Mouse (Mus musculus) heart, postnatal 4 days (tissue): ENCODE measurements around the gene Igsf3. TPM values are rescaled to one million over a fixed set of nuclear protein-coding genes. Genes with fewer than 3 reads are reported as not detected.
"Not testable (repeated sequence)": the region's sequence is repeated elsewhere in the genome, so short reads cannot be mapped to it uniquely, and the experiment has no call there.

ENCODE experiments used
- DNase-seq: peaks from one replicate; pipeline ENCODE4 v3.0.0; 2021
- total RNA-seq, 2 experiments: library from RNA; stranded (reverse); gene quantifications; 2 replicates each; pipeline ENCODE4 v1.2.3; 2021

Igsf3 gene
- total RNA-seq, 2 experiments from 2014 or later, result 26.9 to 29.8 TPM

GRCm38 (mm10) chr3:101406097-101406496 lies 29.2 kb downstream of the Igsf3 start:
- no peak for DNase-seq

DNA sequence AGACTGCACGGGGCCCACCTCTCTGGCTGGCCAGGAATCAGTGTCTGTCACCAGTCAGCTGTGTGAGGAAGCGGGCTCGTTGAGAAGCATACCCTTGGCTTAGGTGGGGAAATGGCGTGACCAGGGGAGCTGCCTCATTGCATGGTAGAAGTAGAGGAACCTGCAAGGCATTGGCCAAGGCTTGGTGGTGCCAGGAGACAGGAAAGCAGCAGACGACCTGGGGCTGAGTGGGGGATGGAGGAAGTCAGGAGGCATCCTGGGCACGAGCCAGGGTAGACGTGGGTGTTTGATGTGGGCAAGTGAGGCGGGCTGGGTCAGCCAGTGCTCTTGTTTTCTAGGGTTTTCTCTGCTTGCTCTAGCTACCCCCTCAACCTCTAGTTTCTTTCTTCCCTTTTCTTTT lies 30.7 kb downstream of the Igsf3 start:
- no peak for DNase-seq

GRCm38 (mm10) chr3:101408953-101409750 lies 32.3 kb downstream of the Igsf3 start:
- no peak for DNase-seq

DNA sequence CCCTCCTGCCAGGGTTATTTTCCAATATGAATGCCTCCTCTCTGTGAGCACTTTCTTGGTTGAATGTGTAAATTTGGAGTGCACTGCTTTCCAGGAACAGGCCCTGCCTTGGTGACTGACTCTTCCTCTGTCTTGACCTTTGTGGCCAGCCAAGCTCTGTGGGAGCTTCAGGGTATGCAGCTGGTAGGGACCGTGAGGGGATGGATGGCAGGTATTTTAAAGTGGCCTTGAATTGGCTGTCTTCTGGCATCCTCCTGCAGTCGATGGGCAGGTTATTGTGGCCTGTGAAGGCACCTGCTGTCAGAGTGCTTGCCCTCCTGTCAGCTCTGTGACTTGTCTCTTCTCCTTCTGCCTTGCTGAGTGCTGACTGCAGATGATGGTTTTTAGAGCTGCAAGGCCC lies 33.3 kb downstream of the Igsf3 start:
- no peak for DNase-seq

- no peak for DNase-seq
Observed at GRCm38 (mm10) chr3:101410745-101411144, 33.9 kb downstream of the Igsf3 start.

GRCm38 (mm10) chr3:101411626-101412025 lies 34.7 kb downstream of the Igsf3 start:
- DNase-seq, result no peak

DNA sequence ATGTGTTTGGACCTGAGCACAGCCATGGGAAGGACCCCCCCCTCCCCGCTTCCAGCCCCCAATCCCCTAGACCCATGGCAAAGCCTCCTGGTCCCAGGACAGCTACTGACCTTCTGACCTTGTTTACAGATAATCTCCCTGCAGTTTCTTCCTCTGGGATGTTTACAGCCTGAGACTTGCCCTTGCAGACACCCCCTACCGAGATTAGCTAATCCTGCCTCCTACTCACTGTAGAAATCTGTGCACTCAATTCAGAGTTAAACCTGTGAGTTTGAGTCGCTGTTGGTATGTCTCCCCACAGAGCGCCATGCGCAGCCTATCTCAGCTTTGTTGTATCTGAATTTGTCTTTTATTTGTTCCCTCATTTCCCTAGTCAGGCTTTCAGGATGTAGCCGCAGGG lies 35.2 kb downstream of the Igsf3 start:
- DNase-seq, result no peak

DNA sequence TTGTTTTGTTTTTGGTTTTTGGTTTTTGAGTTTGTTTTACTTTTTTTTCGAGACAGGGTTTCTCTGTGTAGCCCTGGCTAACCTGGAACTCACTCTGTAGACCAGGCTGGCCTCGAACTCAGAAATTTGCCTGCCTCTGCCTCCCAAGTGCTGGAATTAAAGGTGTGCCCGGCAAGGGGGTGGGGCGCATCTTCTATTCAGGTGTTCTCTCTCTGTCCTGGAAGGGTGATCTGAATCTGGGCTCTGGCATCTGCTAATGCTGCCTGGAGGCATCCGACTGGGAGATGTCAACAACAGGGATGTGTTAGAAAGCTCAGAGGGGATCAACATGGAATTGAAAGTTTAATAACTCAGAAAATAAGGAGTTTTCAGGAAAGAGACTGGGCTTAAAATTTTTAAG lies 36.1 kb downstream of the Igsf3 start:
- DNase-seq, result not testable (repeated sequence)

DNA sequence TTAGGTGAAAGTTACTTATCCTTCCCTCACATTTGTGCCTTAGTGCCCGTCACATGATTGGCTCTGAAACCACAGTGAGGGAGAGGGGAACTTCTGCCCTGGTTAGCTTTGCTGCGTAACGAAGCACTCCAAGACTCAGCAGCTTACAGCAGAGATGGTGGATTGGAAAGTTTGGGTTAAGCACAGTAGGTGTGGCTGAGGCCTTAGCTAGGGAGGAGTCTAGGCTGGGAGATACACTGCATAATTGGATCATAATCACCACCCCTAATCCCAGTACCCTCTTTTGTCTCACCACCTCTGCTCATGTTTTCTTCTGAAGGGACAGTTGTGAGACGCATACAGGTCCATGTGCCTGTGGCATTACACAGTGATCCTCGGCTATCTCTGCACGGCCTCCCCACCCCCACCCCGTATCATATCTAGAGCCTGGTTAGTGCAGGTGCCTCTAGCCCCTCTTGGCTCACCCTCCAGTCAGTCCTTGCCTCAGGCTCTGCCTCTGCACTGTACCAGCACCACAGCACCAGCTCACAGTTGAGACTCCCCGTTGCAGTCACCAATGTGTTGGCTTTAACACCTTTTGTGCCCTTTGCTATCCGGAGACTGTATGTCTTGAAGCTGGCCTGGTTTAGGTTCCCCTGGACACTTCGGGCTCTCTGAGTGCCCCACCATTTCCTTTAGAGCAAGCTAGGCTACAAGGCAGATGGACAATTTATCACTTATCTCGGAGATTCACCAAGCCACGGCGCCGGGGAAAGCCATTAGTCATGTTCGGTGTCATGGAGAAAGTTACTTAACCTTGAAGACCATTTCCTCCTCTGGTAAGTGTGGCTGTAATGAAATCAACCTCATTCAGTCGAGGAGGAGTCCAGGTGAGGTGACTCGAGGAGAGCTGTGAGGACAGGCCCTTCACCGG lies 42.1 kb downstream of the Igsf3 start:
- no peak for DNase-seq

DNA sequence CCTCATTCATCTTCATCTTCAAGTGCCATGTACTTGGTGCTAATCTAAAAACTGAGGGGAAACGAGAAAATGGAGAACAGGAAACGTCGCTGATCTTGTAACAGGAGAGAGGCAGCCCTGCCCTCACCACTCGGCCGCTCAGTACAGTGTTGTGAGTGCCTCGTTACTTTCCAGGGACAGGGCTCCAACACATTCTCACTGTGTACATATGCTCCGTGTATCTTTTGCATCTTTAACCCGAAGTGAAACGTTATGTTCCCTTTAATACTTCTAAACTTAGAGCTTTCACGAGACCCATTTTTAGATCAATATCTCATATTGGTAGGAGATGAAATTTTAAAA lies 42.7 kb downstream of the Igsf3 start:
- DNase-seq, result no peak

GRCm38 (mm10) chr3:101423188-101423587 lies 46.3 kb downstream of the Igsf3 start:
- no peak for DNase-seq

- DNase-seq, result no peak
Observed at GRCm38 (mm10) chr3:101424295-101424885, 47.5 kb downstream of the Igsf3 start.

DNA sequence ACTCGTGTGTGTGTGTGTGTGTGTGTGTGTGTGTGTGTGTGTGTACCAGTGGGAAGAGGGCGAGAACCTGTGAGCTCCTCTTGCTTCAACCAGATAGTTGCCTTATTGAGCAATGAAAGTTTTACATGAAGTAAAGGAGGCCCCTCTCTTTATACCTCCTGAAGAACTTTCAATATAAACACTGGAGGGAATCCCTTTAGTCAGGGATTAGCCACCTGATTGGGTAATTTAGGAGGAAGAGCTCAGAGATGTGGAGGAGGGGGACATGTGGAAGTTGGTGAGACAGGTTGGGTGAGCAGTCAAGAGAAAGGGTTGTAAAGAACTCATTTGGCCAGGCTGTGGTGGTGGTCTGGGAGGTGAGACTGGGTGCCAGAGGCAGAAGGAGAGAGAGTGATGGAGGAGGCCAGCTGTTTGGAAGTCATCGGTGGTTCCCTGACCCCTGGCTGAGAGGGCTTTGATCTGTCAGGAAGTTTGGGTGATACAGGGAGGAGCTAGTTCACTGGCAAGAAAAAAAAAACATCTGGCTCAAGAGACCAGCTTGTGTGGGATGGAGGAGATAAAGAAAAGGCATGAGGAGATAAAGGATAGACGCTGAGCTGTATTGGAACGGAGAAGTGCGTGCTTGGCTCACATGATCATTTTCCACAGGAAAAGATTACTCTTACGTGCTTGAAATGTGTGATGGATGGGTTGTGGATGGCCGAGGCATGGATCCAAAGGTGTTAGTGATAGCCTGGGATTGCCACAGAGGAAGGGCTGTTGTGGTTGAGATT lies 53.3 kb downstream of the Igsf3 start:
- peak; percentile 54 for DNase-seq

DNA sequence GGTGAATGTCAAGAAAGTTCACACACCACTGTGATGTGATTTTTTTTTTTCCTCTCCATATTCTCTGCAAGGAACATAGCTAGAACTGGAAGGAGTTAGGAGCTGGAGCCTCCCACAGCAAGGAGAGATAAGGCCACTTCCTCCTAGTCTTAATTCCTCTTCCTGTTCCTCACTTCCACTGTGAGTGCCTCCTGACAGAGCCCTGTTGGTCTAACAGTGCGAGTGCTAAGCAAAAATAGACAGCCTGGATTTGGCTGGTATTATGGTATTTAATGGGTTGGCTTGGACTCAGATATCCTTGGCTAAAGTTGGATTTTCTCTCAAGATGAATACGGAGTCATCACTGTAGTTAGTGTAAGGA lies 53.9 kb downstream of the Igsf3 start:
- no peak for DNase-seq

DNA sequence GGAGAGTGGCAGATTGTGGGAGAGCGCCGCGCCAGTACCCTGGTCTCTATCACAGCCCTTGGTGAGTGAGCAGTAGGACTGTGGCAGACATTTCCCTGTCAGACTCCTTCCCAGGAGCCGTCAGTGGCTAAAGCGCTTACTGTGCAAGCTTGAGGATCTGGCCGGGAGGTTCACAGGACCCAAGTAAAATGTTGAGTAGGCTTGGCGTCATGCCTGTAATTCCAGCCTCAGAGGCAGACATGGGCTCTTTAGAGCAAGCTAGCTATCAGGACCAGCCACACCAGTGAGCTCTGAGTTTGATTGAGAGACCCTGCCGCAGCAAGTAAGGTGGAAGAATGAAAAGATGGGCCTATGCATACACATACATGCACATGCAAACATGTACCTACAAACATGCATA lies 58.8 kb downstream of the Igsf3 start:
- DNase-seq, result peak; percentile 56

DNA sequence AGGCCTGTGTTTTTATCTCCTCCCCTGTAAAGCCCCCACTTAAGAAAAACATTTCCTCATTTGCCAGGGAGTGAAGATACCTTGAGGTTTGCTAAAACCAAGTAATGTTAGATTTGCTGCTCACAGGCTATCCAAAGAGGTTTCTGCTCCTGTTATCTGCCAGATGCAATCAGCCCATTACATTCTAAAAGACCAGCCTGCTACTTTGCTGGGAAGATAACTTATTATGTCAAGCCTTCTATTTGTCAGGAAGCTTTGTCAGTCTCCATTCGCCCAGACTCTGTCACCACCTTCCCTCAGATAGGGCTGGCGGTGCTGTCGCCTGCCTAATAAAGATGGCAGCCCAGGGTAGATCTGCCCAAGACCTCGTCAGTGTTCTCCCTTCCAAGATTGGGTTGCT lies 59.6 kb downstream of the Igsf3 start:
- no peak for DNase-seq

DNA sequence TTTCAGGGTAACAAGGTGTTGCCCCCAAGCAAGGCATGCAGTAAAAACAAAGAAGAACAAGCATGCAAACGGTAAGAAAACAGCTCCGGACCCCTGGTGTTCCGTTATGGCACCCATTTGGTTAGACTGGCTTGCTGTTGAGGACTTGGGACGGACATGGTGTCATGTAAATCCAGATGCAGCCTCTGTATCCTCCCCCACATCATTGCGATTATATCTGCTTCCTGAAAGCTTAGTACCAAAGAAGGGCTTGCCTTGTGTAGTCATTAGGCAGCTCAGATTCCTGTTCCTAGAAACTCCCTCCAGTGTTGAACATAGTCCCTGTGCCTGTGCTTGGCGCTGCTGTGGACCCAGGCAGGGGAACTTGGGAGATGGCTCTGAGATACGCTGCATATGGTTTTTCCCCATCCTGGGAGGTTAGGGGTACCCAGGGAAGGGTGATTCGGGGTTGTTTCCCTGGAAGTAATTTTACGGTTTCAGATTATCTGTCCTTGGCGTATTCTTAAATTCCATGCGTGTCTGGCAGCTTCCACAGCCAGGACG lies 60.2 kb downstream of the Igsf3 start:
- no peak for DNase-seq

DNA sequence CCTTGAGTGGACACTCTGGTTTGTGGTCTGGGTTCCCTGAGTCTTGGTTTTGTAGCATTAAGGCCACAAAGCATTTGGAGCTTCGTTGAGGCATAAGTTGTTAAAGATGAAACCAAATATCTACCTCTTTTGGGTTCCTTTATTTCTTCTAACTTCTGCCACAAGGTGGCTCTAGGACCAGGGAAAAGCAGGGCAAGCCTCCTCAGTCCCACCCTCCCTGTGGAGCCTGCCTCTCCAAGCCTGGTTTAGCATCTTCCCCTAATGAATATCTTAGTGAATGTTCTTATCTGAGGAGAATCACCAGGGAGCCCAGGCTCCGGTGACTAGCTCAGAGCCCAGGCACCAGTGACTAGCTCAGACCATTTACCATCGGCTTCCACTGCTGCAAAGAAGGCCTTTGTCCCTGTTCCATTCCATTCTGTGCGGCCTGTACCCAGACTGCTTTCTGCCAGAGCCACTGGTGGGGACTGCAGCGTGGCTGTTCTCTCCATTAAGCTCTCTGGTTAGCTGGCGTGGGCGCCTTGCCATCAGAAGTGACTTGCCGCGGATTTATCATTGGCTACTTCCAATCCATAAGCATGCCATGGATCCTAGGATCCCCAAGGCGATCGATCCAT lies 66.5 kb downstream of the Igsf3 start:
- DNase-seq, result no peak

GRCm38 (mm10) chr3:101444437-101444836 lies 67.6 kb downstream of the Igsf3 start:
- no peak for DNase-seq

- no peak for DNase-seq
Observed at GRCm38 (mm10) chr3:101447239-101447638, 70.4 kb downstream of the Igsf3 start.

- DNase-seq, result no peak
Observed at GRCm38 (mm10) chr3:101448765-101449164, 71.9 kb downstream of the Igsf3 start.
